ENCODE assay signal across 1 mouse cellular context in the genomic region with DNA sequence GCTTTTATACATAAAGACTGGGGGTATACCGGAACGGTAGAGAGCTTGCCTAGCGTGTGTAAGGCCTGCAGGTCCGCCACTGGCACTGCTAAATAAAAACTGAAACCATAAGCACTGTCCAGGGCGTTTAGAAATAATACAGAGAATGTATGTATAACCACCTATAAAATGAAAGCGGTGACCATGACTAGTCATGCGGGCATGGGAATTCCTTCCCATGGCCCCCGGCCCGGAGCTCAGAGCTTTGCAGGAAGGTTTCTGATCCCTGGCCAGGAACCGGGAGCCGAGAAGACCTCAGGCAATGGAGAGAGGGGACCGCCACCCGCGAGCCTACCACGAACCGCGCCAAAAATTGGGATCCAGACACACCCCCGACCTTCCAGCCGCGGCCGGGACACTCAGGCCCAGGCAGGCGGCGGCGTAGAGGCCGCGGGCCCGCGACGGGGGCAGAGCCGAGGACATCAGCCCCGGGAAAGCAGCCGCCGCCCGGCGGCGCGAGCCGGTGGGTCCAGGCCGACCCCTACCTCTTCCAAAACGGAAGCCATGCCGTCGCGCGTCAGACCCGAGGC.
TF ChIP-seq lines count a peak whose summit lies in the region.

No protein-coding gene starts in this region.

TF ChIP-seq in MEL, 35 proteins besides CTCF, POLR2A, EP300 and RAD21:
- TF ChIP-seq CHD1 (IDR thresholded peaks at IDR 0.05; ENCODE audit: low read depth, low read length) (peak; percentile 37; the same call in 1 of the 2 replicates), GABPA (IDR thresholded peaks at IDR 0.05; ENCODE audit: low read depth, low read length) (no peak)
